ENCODE assay signal across 15 mouse cellular contexts in genomic region chr6:145886277-145886676, GRCm38 (mm10). TPM values are rescaled to one million over a fixed set of nuclear protein-coding genes. Genes with fewer than 3 reads are reported as not detected.
DNase-seq lines count a peak whose midpoint lies in the region; ATAC-seq and TF ChIP-seq lines count a peak whose summit lies in the region.
"Had no signal": no experiment of that assay in that cellular context is flagged by ENCODE, and none has a peak within 500 bp of the region (broad histone marks: within the 10 kb centered on the region; RNA-seq: fewer than 3 reads in every experiment).

No protein-coding gene starts in this region.

- TF ChIP-seq RAD21 in CH12.LX (IDR thresholded peaks at IDR 0.05; ENCODE audit: low read depth, low read length) = no peak

- in situ Hi-C loops in CH12.LX (cut with MboI; ENCODE audit: low pct_ligation_motif_present, low pct_unique_long_range_greater_than_20kb, low sequenced_read_pairs) = no loop called here

- no peak for TF ChIP-seq EP300 in CH12.LX (IDR thresholded peaks at IDR 0.05; ENCODE audit: low read length)
- TF ChIP-seq EP300 in heart, adult 2 months (IDR thresholded peaks at IDR 0.05; ENCODE audit: insufficient read depth, low read depth, low read length) = 0 out of 2 replicates have a peak, but pooled peaks have one; percentile 16

- TF ChIP-seq CTCF in gastrocnemius, adult 2 months (IDR thresholded peaks at IDR 0.05) = no peak
- no peak for TF ChIP-seq CTCF in CH12.LX (conservative IDR thresholded peaks at IDR 0.05 in 1 of 2, IDR thresholded peaks at IDR 0.05 in 1 of 2; ENCODE audit: low read depth in 2 of 2, low read length in 2 of 2)
- TF ChIP-seq CTCF in heart, adult 2 months (IDR thresholded peaks at IDR 0.05) = no peak

- H3K9me3 ChIP-seq in CH12.LX (replicated peaks; ENCODE audit: low read length) = no peaks in the 10 kb centered on the region
- H3K9me3 ChIP-seq: forebrain, embryonic 15.5 days; hindbrain, embryonic 15.5 days; midbrain, embryonic 10.5 days had no signal

- no peak overlapping the region for H3K4me3 ChIP-seq in gastrocnemius, adult 2 months
- H3K4me3 ChIP-seq in CH12.LX (replicated peaks in 1 of 3; ENCODE audit: low read depth in 2 of 3, low read length in 2 of 3, poor library complexity in 1 of 3) = no peak overlapping the region
- no peak overlapping the region for H3K4me3 ChIP-seq in heart, adult 2 months
- H3K4me3 ChIP-seq: forebrain, embryonic 15.5 days; hindbrain, embryonic 15.5 days; midbrain, embryonic 10.5 days had no signal

- 15% methylated on average over 8 of the region's 8 CpGs for WGBS in heart, adult 2 months

- intact Hi-C loops in gastrocnemius, adult 2 months (cut with DNase I) = no loop called here
- intact Hi-C loops in gastrocnemius, postnatal 36 days (cut with DNase I) = no loop called here
- intact Hi-C loops in heart, adult 2 months (cut with DNase I) = no loop called here
- intact Hi-C loops in heart, postnatal 10 days (cut with DNase I) = no loop called here

- peak overlapping the region; percentile 40; the same call in 1 of the 2 replicates for H3K9ac ChIP-seq in CH12.LX (ENCODE audit: insufficient read depth, low read depth)
- H3K9ac ChIP-seq in heart, adult 2 months (ENCODE audit: low read depth, low read length) = no peak overlapping the region
- H3K9ac ChIP-seq: forebrain, embryonic 15.5 days; hindbrain, embryonic 15.5 days; liver, embryonic 14.5 days had no signal

- H3K4me2 ChIP-seq in CH12.LX (ENCODE audit: insufficient read depth, low read depth, poor library complexity, severe bottlenecking) = peak overlapping the region; percentile 51
- H3K4me2 ChIP-seq: forebrain, embryonic 15.5 days; hindbrain, embryonic 15.5 days had no signal

- peaks cover 46 to 86% of the 10 kb centered on the region in 2 experiments for H3K4me1 ChIP-seq in CH12.LX (ENCODE audit: control insufficient read depth in 1 of 2, insufficient read depth in 2 of 2)
- no peaks in the 10 kb centered on the region; the same call in 1 of the 2 replicates for H3K4me1 ChIP-seq in heart, adult 2 months (ENCODE audit: control insufficient read depth, insufficient read depth, low read length)
- H3K4me1 ChIP-seq: forebrain, embryonic 15.5 days; hindbrain, embryonic 15.5 days; midbrain, embryonic 10.5 days had no signal

- dilution Hi-C loops in CH12.LX (cut with MboI; ENCODE audit: extremely low pct_ligation_motif_present, extremely low pct_unique_long_range_greater_than_20kb, low sequenced_read_pairs) = no loop called here

- H3K79me2 ChIP-seq in CH12.LX (replicated peaks; ENCODE audit: control insufficient read depth, extremely low read depth, insufficient read depth, poor library complexity, severe bottlenecking) = no peaks in the 10 kb centered on the region
- no peaks in the 10 kb centered on the region for H3K79me2 ChIP-seq in heart, adult 2 months (replicated peaks; ENCODE audit: control insufficient read depth, insufficient read depth, low read length)

- H3K27ac ChIP-seq in gastrocnemius, adult 2 months = no peak overlapping the region
- no peak overlapping the region; the same call in 1 of the 2 replicates for H3K27ac ChIP-seq in CH12.LX (ENCODE audit: insufficient read depth, low read depth)
- H3K27ac ChIP-seq in heart, adult 2 months = peak overlapping the region; percentile 16; the same call in 1 of the 2 replicates
- H3K27ac ChIP-seq: forebrain, embryonic 15.5 days; hindbrain, embryonic 15.5 days; liver, embryonic 14.5 days; midbrain, embryonic 10.5 days had no signal

- TF ChIP-seq POLR2A in CH12.LX (IDR thresholded peaks at IDR 0.05; ENCODE audit: low read depth, low read length) = no peak
- no peak for TF ChIP-seq POLR2A in heart, adult 2 months (IDR thresholded peaks at IDR 0.05; ENCODE audit: insufficient read depth, low read depth, low read length)

- ATAC-seq in CD4-positive, CD25-positive, alpha-beta regulatory T cell, adult 4 months = no peak
- ATAC-seq: forebrain, embryonic 15.5 days had no signal

- H3K27me3 ChIP-seq in CH12.LX (replicated peaks) = no peaks in the 10 kb centered on the region
- no peaks in the 10 kb centered on the region for H3K27me3 ChIP-seq in heart, adult 2 months (ENCODE audit: control insufficient read depth, insufficient read depth, low read length)
- H3K27me3 ChIP-seq: forebrain, embryonic 15.5 days; hindbrain, embryonic 15.5 days had no signal

- DNase-seq in gastrocnemius, adult 2 months = peak; percentile 57
- no peak for DNase-seq in gastrocnemius, postnatal 36 days
- DNase-seq in CH12.LX (ENCODE audit: extremely low read depth) (no peak), liver (no peak)
- DNase-seq in heart, adult 2 months = peak; percentile 59 to 71
- DNase-seq in heart, postnatal 10 days = peak; percentile 89 to 90
- no peak for DNase-seq in right cerebral cortex, adult 2 months (ENCODE audit: low spot score in 2 of 2)
- DNase-seq: adrenal gland, postnatal 25 days; kidney, adult 8-10 months; thymus, postnatal 25 days had no signal

- no peaks in the 10 kb centered on the region for H3K36me3 ChIP-seq in CH12.LX (replicated peaks in 1 of 2; ENCODE audit: control insufficient read depth in 1 of 2, insufficient read depth in 1 of 2, low read length in 1 of 2)
- H3K36me3 ChIP-seq in heart, adult 2 months (ENCODE audit: control insufficient read depth, insufficient read depth, low read length) = no peaks in the 10 kb centered on the region
- H3K36me3 ChIP-seq: forebrain, embryonic 15.5 days; hindbrain, embryonic 15.5 days; midbrain, embryonic 10.5 days had no signal

TF ChIP-seq in CH12.LX, 34 proteins besides CTCF, POLR2A, EP300 and RAD21:
- TF ChIP-seq MXI1 (IDR thresholded peaks at IDR 0.05; ENCODE audit: low read depth, low read length) = no peak
- TF ChIP-seq ELF1 (IDR thresholded peaks at IDR 0.05; ENCODE audit: low read depth, low read length) = no peak
- TF ChIP-seq ETS1 (conservative IDR thresholded peaks at IDR 0.05; ENCODE audit: low read depth, low read length) = no peak
- TF ChIP-seq BHLHE40 (IDR thresholded peaks at IDR 0.05; ENCODE audit: low read depth, low read length) = no peak
TF ChIP-seq in CH12.LX: peak in this region for 0.

RNA-seq across cellular contexts. Expression of gene Bhlhe41, which starts 20.9 kb away (rescaled TPM):
- total RNA-seq in gastrocnemius, adult 2 months (2021) = 10 to 100 TPM; 17.2 to 48.4 TPM
- 10 to 100 TPM; 52.8 to 55.3 TPM for total RNA-seq in gastrocnemius, postnatal 36 days (2021)
- total RNA-seq in CH12.LX (2012; rRNA removed) (12.6 and 19.1 TPM in 2 replicates), CH12.LX (2014; rRNA removed) (11.9 and 12.5 TPM in 2 replicates)
- polyA plus RNA-seq in CH12.LX (2012; ENCODE audit: insufficient read length, low read depth) = 105 and 110 TPM in 2 replicates
- total RNA-seq in heart, adult 2 months (2021) = 10 to 100 TPM; 10.4 to 32.3 TPM
- 4.7 and 4.9 TPM in 2 replicates for polyA plus RNA-seq in heart, adult 2 months (2012; rRNA removed)
- 10 to 100 TPM; 15.9 to 17.4 TPM for total RNA-seq in heart, postnatal 10 days (2021)
- polyA plus RNA-seq in CD4-positive, CD25-positive, alpha-beta regulatory T cell, adult 4 months (2017; shearing (Covaris generic)) = under 1 TPM; 0.22 to 0.26 TPM

RNA-seq across cellular contexts. Expression of gene Sspn, which starts 45.2 kb away (rescaled TPM):
- 10 to 100 TPM; 40.0 to 55.9 TPM for total RNA-seq in gastrocnemius, adult 2 months (2021)
- total RNA-seq in gastrocnemius, postnatal 36 days (2021) = 10 to 100 TPM; 50.1 to 57.6 TPM
- 0.13 and 0.17 TPM in 2 replicates for total RNA-seq in CH12.LX (2012; rRNA removed)
- 0.04 and 0.08 TPM in 2 replicates for total RNA-seq in CH12.LX (2014; rRNA removed)
- polyA plus RNA-seq in CH12.LX (2012; ENCODE audit: insufficient read length, low read depth) = 0.14 and 0.22 TPM in 2 replicates
- total RNA-seq in heart, adult 2 months (2021) = 100 to 1,000 TPM; 104 to 114 TPM
- polyA plus RNA-seq in heart, adult 2 months (2012; rRNA removed) = 62.1 and 102 TPM in 2 replicates
- 100 to 1,000 TPM; 122 to 147 TPM for total RNA-seq in heart, postnatal 10 days (2021)
- polyA plus RNA-seq in CD4-positive, CD25-positive, alpha-beta regulatory T cell, adult 4 months (2017; shearing (Covaris generic)) = not detected

Comparison
In these comparisons a context has a peak if more than half of its experiments do, and no peak if none do; other contexts are left out.
1. DNase-seq: peak in gastrocnemius, adult 2 months (single experiment), heart, adult 2 months (2 of 2) and heart, postnatal 10 days (2 of 2); none in gastrocnemius, postnatal 36 days (0 of 2), CH12.LX (single experiment), liver (single experiment) and right cerebral cortex, adult 2 months (0 of 2).
2. RNA of gene Sspn, which starts 45.2 kb away (total RNA-seq): 122 to 147 TPM in heart, postnatal 10 days, 104 to 114 TPM in heart, adult 2 months, 50.1 to 57.6 TPM in gastrocnemius, postnatal 36 days and 40.0 to 55.9 TPM in gastrocnemius, adult 2 months; 0.04 to 0.17 TPM in CH12.LX; every median in the first group is over 10 times any median in the second.